Mouse (Mus musculus) ES-E14 (cell line): Measurements from ENCODE around the gene Nicn1. TPM values are rescaled to one million over a fixed set of nuclear protein-coding genes. Genes with fewer than 3 reads are reported as not detected.
A peak's percentile ranks its signal among the peaks of the same experiment; 100 is the strongest.

Experiments
- DNase-seq: peaks from one replicate; pipeline ENCODE4 v3.0.0-alpha.2; 2013; ENCODE audit warnings: low read depth, low spot score
- H3K27ac ChIP-seq: 2 replicates; pipeline ENCODE4 v1.5.1; 2012; ENCODE audit warnings: low read depth, mild to moderate bottlenecking, low read length, moderate library complexity, mixed read lengths; ENCODE audit not compliant: poor library complexity, insufficient read depth, severe bottlenecking
- H3K36me3 ChIP-seq: 2 replicates; pipeline ENCODE4 v1.6.1; 2012; ENCODE audit warnings: mild to moderate bottlenecking, low read length, moderate library complexity, mixed read lengths; ENCODE audit not compliant: control insufficient read depth, poor library complexity, insufficient read depth, severe bottlenecking
- H3K4me1 ChIP-seq, 2 experiments: fragments of 150-350 bp in 1 of 2; sonication (generic) in 1 of 2; 2 replicates each; pipeline ENCODE4 v1.6.1; 2012; ENCODE audit warnings: low read length in 2 of 2, mild to moderate bottlenecking in 1 of 2, mixed read lengths in 1 of 2; ENCODE audit not compliant: control insufficient read depth in 2 of 2, insufficient read depth in 2 of 2, poor library complexity in 1 of 2
- H3K4me3 ChIP-seq, 2 experiments: fragments of 150-350 bp in 1 of 2; sonication (generic) in 1 of 2; 2 replicates each; pipeline ENCODE4 v1.5.1; 2012; ENCODE audit warnings: low read length in 2 of 2, low read depth in 1 of 2, mild to moderate bottlenecking in 1 of 2, mixed read lengths in 1 of 2; ENCODE audit not compliant: insufficient read depth in 1 of 2, poor library complexity in 1 of 2, severe bottlenecking in 1 of 2
- H3K9ac ChIP-seq: 2 replicates; pipeline ENCODE4 v1.6.1; 2012; ENCODE audit warnings: low read depth, mild to moderate bottlenecking, low read length, mixed read lengths; ENCODE audit not compliant: poor library complexity, insufficient read depth, severe bottlenecking
- H3K9me3 ChIP-seq: fragments of 150-350 bp; sonication (generic); 2 replicates; pipeline ENCODE4 v1.6.1; 2012; ENCODE audit warnings: low read depth, mild to moderate bottlenecking, low read length; ENCODE audit not compliant: control insufficient read depth, insufficient read depth
- CHD2 ChIP-seq: IDR thresholded peaks from 2 replicates; pipeline ENCODE4 v1.6.1; 2014; ENCODE audit warnings: mild to moderate bottlenecking, low read depth, low read length, inconsistent platforms
- HCFC1 ChIP-seq: IDR thresholded peaks from 2 replicates; pipeline ENCODE4 v1.6.1; 2012; ENCODE audit warnings: low read length, inconsistent platforms, borderline replicate concordance; ENCODE audit not compliant: insufficient read depth
- MAFK ChIP-seq: IDR thresholded peaks from 2 replicates; pipeline ENCODE4 v1.6.1; 2014; ENCODE audit warnings: mild to moderate bottlenecking, low read depth, low read length, inconsistent platforms; ENCODE audit not compliant: insufficient read depth
- ZC3H11A ChIP-seq: IDR thresholded peaks from 2 replicates; pipeline ENCODE4 v1.6.1; 2012; ENCODE audit warnings: low read depth, mild to moderate bottlenecking, inconsistent platforms, low read length, borderline replicate concordance
- ZNF384 ChIP-seq: IDR thresholded peaks from 2 replicates; pipeline ENCODE4 v1.6.1; 2012; ENCODE audit warnings: low read depth, low read length, inconsistent platforms
- in situ Hi-C, 2 experiments: fragments of 600-800 bp; cut with MboI; formaldehyde crosslinking; loops; one replicate each; pipeline ENCODE4 v1.15.1; 2025; ENCODE audit warnings: low sequenced_read_pairs in 2 of 2, inconsistent platforms in 1 of 2; ENCODE audit not compliant: unreplicated experiment in 2 of 2
- total RNA-seq: library from RNA; depleted of rRNA; stranded (reverse); fragments of 300-350 nt; gene quantifications from 2 replicates; pipeline ENCODE4 v1.2.3, GENCODE M21; 2012; rRNA removed

The Nicn1 gene
- 9.2 and 9.9 TPM in 2 replicates for total RNA-seq

GRCm38 (mm10) chr9:108290016-108290750 lies at the start of gene Nicn1:
Gene Nicn1 (plus strand): TSS chr9:108290429.
- peak; percentile 95 for TF ChIP-seq HCFC1
- no peak for TF ChIP-seq ZC3H11A
- TF ChIP-seq CHD2, result peak; percentile 74; the same call in 1 of the 2 replicates
- no peak for TF ChIP-seq ZNF384
- no peak for TF ChIP-seq MAFK
- Histone ChIP-seq H3K27ac (peak within 1 kb of the TSS; percentile 47; the same call in 1 of the 2 replicates), H3K9ac (peak within 1 kb of the TSS; percentile 79), H3K36me3 (no peaks in the 10 kb centered on the region), H3K9me3 (no peaks in the 10 kb centered on the region), H3K4me3 (peak within 1 kb of the TSS; percentile 74 to 80), H3K4me1 (peaks cover 0 to 3% of the 10 kb centered on the region in 2 experiments; a peak in 1 of 4 replicates)
- in situ Hi-C loops, result no loop called here
- DNase-seq, result peak; percentile 94

GRCm38 (mm10) chr9:108244540-108244939 lies 45.7 kb upstream of the Nicn1 start:
- Histone ChIP-seq H3K27ac (no peak overlapping the region), H3K36me3 (peaks cover 7% of the 10 kb centered on the region), H3K9ac (no peak overlapping the region), H3K4me3 (no peak overlapping the region), H3K9me3 (no peaks in the 10 kb centered on the region), H3K4me1 (peaks cover 0 to 11% of the 10 kb centered on the region in 2 experiments; a peak in 2 of 4 replicates)
- no peak for DNase-seq
- in situ Hi-C loops, result no loop called here
- TF ChIP-seq HCFC1 (no peak), ZNF384 (no peak), MAFK (no peak), CHD2 (no peak), ZC3H11A (no peak)

GRCm38 (mm10) chr9:108244984-108245383 lies 45.2 kb upstream of the Nicn1 start:
- DNase-seq, result no peak
- in situ Hi-C loops, result no loop called here
- Histone ChIP-seq H3K4me1 (peaks cover 0 to 11% of the 10 kb centered on the region in 2 experiments; a peak in 2 of 4 replicates), H3K27ac (no peak overlapping the region), H3K9ac (no peak overlapping the region), H3K9me3 (no peaks in the 10 kb centered on the region), H3K36me3 (peaks cover 7% of the 10 kb centered on the region), H3K4me3 (no peak overlapping the region)
- no peak for TF ChIP-seq HCFC1
- TF ChIP-seq ZNF384, result no peak
- TF ChIP-seq CHD2, result no peak
- TF ChIP-seq ZC3H11A, result no peak

GRCm38 (mm10) chr9:108248957-108249356 lies 41.3 kb upstream of the Nicn1 start:
- TF ChIP-seq HCFC1, result no peak
- in situ Hi-C loops, result no loop called here
- H3K27ac ChIP-seq, result no peak overlapping the region
- no peaks in the 10 kb centered on the region for H3K9me3 ChIP-seq
- H3K4me3 ChIP-seq, result no peak overlapping the region
- H3K36me3 ChIP-seq, result peaks cover 20% of the 10 kb centered on the region
- no peak overlapping the region for H3K9ac ChIP-seq
- no peak for DNase-seq
- peaks cover 0 to 11% of the 10 kb centered on the region in 2 experiments; a peak in 2 of 4 replicates for H3K4me1 ChIP-seq

GRCm38 (mm10) chr9:108251877-108252276 lies 38.4 kb upstream of the Nicn1 start:
- TF ChIP-seq MAFK (no peak), HCFC1 (no peak), ZNF384 (no peak), ZC3H11A (no peak), CHD2 (no peak)
- no peak for DNase-seq
- Histone ChIP-seq H3K36me3 (peaks cover 18% of the 10 kb centered on the region), H3K9ac (no peak overlapping the region), H3K4me3 (no peak overlapping the region), H3K27ac (no peak overlapping the region), H3K4me1 (peaks cover 3 to 6% of the 10 kb centered on the region in 2 experiments; a peak in 1 of 4 replicates), H3K9me3 (no peaks in the 10 kb centered on the region)
- in situ Hi-C loops, result no loop called here
